Mouse (Mus musculus) myocyte (in vitro differentiated cells): ENCODE results near the gene Rab30. TPM values are rescaled to one million over a fixed set of nuclear protein-coding genes. Genes with fewer than 3 reads are reported as not detected.

ENCODE experiments used
- H3K27me3 ChIP-seq: one replicate; pipeline ENCODE4 v1.6.1; 2011; ENCODE audit not compliant: control insufficient read depth, insufficient read depth, insufficient read length
- H3K36me3 ChIP-seq: one replicate; pipeline ENCODE4 v1.6.1; 2011; ENCODE audit not compliant: control insufficient read depth, insufficient read depth
- H3K4me2 ChIP-seq: one replicate; pipeline ENCODE4 v1.6.1; 2011; ENCODE audit warnings: low read depth, control low read depth
- H3K4me3 ChIP-seq: one replicate; pipeline ENCODE4 v1.5.1; 2011; ENCODE audit warnings: mild to moderate bottlenecking, control low read depth, moderate library complexity
- H3K79me2 ChIP-seq: one replicate; pipeline ENCODE4 v1.6.1; 2011; ENCODE audit not compliant: control insufficient read depth, insufficient read depth
- H3ac ChIP-seq: one replicate; pipeline ENCODE4 v1.6.1; 2011; ENCODE audit not compliant: control insufficient read depth, insufficient read length
- CEBPB ChIP-seq: IDR thresholded peaks from 2 replicates; pipeline ENCODE4 v1.6.1; 2011; ENCODE audit warnings: mild to moderate bottlenecking, moderate library complexity; ENCODE audit not compliant: poor library complexity, insufficient read depth, severe bottlenecking
- E2F4 ChIP-seq: IDR thresholded peaks from one replicate; pipeline ENCODE4 v1.6.1; 2011; ENCODE audit warnings: mild to moderate bottlenecking, control low read depth, moderate library complexity; ENCODE audit not compliant: insufficient read depth
- MAX ChIP-seq: IDR thresholded peaks from one replicate; pipeline ENCODE4 v1.6.1; 2011; ENCODE audit warnings: low read depth, mild to moderate bottlenecking, control low read depth
- MYOD1 ChIP-seq, 3 experiments: IDR thresholded peaks; one replicate each; pipeline ENCODE4 v1.6.1; 2011; ENCODE audit warnings: control low read depth in 2 of 3, low read depth in 2 of 3, mild to moderate bottlenecking in 2 of 3, moderate library complexity in 1 of 3; ENCODE audit not compliant: insufficient read length in 2 of 3, control insufficient read depth in 1 of 3
- MYOG ChIP-seq, 3 experiments: IDR thresholded peaks; one replicate each; pipeline ENCODE4 v1.6.1; 2011; ENCODE audit warnings: control low read depth in 2 of 3, low read depth in 2 of 3, mild to moderate bottlenecking in 2 of 3; ENCODE audit not compliant: insufficient read length in 2 of 3, control insufficient read depth in 1 of 3, insufficient read depth in 1 of 3
- POLR2A ChIP-seq: IDR thresholded peaks from one replicate; pipeline ENCODE4 v1.6.1; 2011; ENCODE audit warnings: low read depth, mild to moderate bottlenecking, control low read depth, moderate library complexity; ENCODE audit not compliant: insufficient read length
- POLR2AphosphoS2 ChIP-seq: IDR thresholded peaks from one replicate; pipeline ENCODE4 v1.6.1; 2011; ENCODE audit warnings: low read depth, control low read depth; ENCODE audit not compliant: insufficient read length
- REST ChIP-seq: IDR thresholded peaks from one replicate; pipeline ENCODE4 v1.6.1; 2011; ENCODE audit warnings: mild to moderate bottlenecking, control low read depth, moderate library complexity; ENCODE audit not compliant: insufficient read depth, insufficient read length
- SRF ChIP-seq: IDR thresholded peaks from one replicate; pipeline ENCODE4 v1.6.1; 2011; ENCODE audit warnings: low read depth; ENCODE audit not compliant: control insufficient read depth, insufficient read length
- TCF12 ChIP-seq: IDR thresholded peaks from one replicate; pipeline ENCODE4 v1.6.1; 2011; ENCODE audit warnings: mild to moderate bottlenecking, control low read depth; ENCODE audit not compliant: poor library complexity, insufficient read depth, severe bottlenecking
- TCF3 ChIP-seq: IDR thresholded peaks from one replicate; pipeline ENCODE4 v1.6.1; 2011; ENCODE audit warnings: low read depth, control low read depth; ENCODE audit not compliant: insufficient read length
- USF1 ChIP-seq: IDR thresholded peaks from one replicate; pipeline ENCODE4 v1.6.1; 2011; ENCODE audit warnings: low read depth, mild to moderate bottlenecking, control low read depth, moderate library complexity
- polyA plus RNA-seq: library from polyadenylated mRNA; unstranded; fragments of >200 nt; fragmentation: generic; extraction: Trizol; gene quantifications from one replicate; pipeline ENCODE4 v1.2.1, GENCODE M21; 2012; ENCODE audit warnings: missing spikeins

Rab30 gene
- polyA plus RNA-seq, 1 experiment = 2.7 TPM

- Histone ChIP-seq H3K36me3 (no peaks in the 10 kb centered on the region), H3K27me3 (no peaks in the 10 kb centered on the region), H3ac (no peak overlapping the region), H3K4me3 (no peak overlapping the region), H3K79me2 (no peaks in the 10 kb centered on the region), H3K4me2 (no peak overlapping the region)
- TF ChIP-seq USF1 = no peak
- TF ChIP-seq REST = no peak
- TF ChIP-seq CEBPB = peak; percentile 76
- TF ChIP-seq TCF12 = no peak
- no peak for TF ChIP-seq TCF3
- no peak for TF ChIP-seq POLR2AphosphoS2
- TF ChIP-seq MYOD1 (IDR thresholded peaks at IDR 0.05; ENCODE audit: control insufficient read depth in 1 of 3, insufficient read length in 2 of 3, low read depth in 2 of 3) = no peak
These were observed 91.0 kb downstream of the Rab30 start for GRCm38 (mm10) chr7:92832395-92832794.

GRCm38 (mm10) chr7:92834391-92834790 is 93.0 kb downstream of the Rab30 start:
- Histone ChIP-seq H3K36me3 (no peaks in the 10 kb centered on the region), H3K79me2 (no peaks in the 10 kb centered on the region), H3ac (no peak overlapping the region), H3K4me2 (no peak overlapping the region), H3K27me3 (no peaks in the 10 kb centered on the region), H3K4me3 (no peak overlapping the region)
- TF ChIP-seq MYOD1 (IDR thresholded peaks at IDR 0.05; ENCODE audit: control insufficient read depth in 1 of 3, insufficient read length in 2 of 3, low read depth in 2 of 3) (no peak), E2F4 (no peak), MAX (no peak), REST (no peak), USF1 (no peak), SRF (no peak), MYOG (IDR thresholded peaks at IDR 0.05; ENCODE audit: control insufficient read depth in 1 of 3, insufficient read depth in 1 of 3, insufficient read length in 2 of 3, low read depth in 2 of 3) (no peak), POLR2A (no peak), CEBPB (no peak), POLR2AphosphoS2 (no peak), TCF3 (no peak), TCF12 (no peak)

GRCm38 (mm10) chr7:92836447-92836846 is 95.0 kb downstream of the Rab30 start:
- H3K79me2 ChIP-seq = no peaks in the 10 kb centered on the region
- no peaks in the 10 kb centered on the region for H3K27me3 ChIP-seq
- no peak overlapping the region for H3ac ChIP-seq
- H3K36me3 ChIP-seq = no peaks in the 10 kb centered on the region
- no peak for TF ChIP-seq SRF
- TF ChIP-seq POLR2AphosphoS2 = no peak
- TF ChIP-seq TCF12 = no peak
- TF ChIP-seq MAX = no peak
- no peak for TF ChIP-seq E2F4
- TF ChIP-seq POLR2A = no peak
- no peak for TF ChIP-seq REST
- TF ChIP-seq USF1 = no peak
- TF ChIP-seq CEBPB = no peak
- TF ChIP-seq MYOD1 (IDR thresholded peaks at IDR 0.05; ENCODE audit: control insufficient read depth in 1 of 3, insufficient read length in 2 of 3, low read depth in 2 of 3) = no peak
- TF ChIP-seq MYOG (IDR thresholded peaks at IDR 0.05; ENCODE audit: control insufficient read depth in 1 of 3, insufficient read depth in 1 of 3, insufficient read length in 2 of 3, low read depth in 2 of 3) = no peak
- TF ChIP-seq TCF3 = no peak
- H3K4me2 ChIP-seq = no peak overlapping the region
- no peak overlapping the region for H3K4me3 ChIP-seq

GRCm38 (mm10) chr7:92837226-92837625 is 95.8 kb downstream of the Rab30 start:
- H3K27me3 ChIP-seq = no peaks in the 10 kb centered on the region
- no peak overlapping the region for H3K4me2 ChIP-seq
- no peak overlapping the region for H3K4me3 ChIP-seq
- no peaks in the 10 kb centered on the region for H3K36me3 ChIP-seq
- no peak for TF ChIP-seq CEBPB
- TF ChIP-seq USF1 = no peak
- TF ChIP-seq POLR2A = no peak
- TF ChIP-seq TCF12 = no peak
- TF ChIP-seq REST = no peak
- TF ChIP-seq MAX = no peak
- TF ChIP-seq MYOG (IDR thresholded peaks at IDR 0.05; ENCODE audit: control insufficient read depth in 1 of 3, insufficient read depth in 1 of 3, insufficient read length in 2 of 3, low read depth in 2 of 3) = no peak
- H3ac ChIP-seq = no peak overlapping the region
- no peaks in the 10 kb centered on the region for H3K79me2 ChIP-seq

- no peak for TF ChIP-seq CEBPB
- TF ChIP-seq TCF3 = no peak
- no peak for TF ChIP-seq USF1
- Histone ChIP-seq H3ac (no peak overlapping the region), H3K79me2 (no peaks in the 10 kb centered on the region), H3K36me3 (no peaks in the 10 kb centered on the region), H3K4me2 (no peak overlapping the region), H3K4me3 (no peak overlapping the region), H3K27me3 (no peaks in the 10 kb centered on the region)
These were observed 96.5 kb downstream of the Rab30 start for GRCm38 (mm10) chr7:92837907-92838306.

GRCm38 (mm10) chr7:92842254-92842653 is 100.9 kb downstream of the Rab30 start:
- Histone ChIP-seq H3K36me3 (no peaks in the 10 kb centered on the region), H3K27me3 (no peaks in the 10 kb centered on the region), H3ac (no peak overlapping the region), H3K4me2 (no peak overlapping the region), H3K79me2 (no peaks in the 10 kb centered on the region), H3K4me3 (no peak overlapping the region)
- TF ChIP-seq MYOD1 (IDR thresholded peaks at IDR 0.05; ENCODE audit: control insufficient read depth in 1 of 3, insufficient read length in 2 of 3, low read depth in 2 of 3) = no peak
- TF ChIP-seq TCF3 = no peak
- TF ChIP-seq E2F4 = no peak
- TF ChIP-seq SRF = no peak
- no peak for TF ChIP-seq POLR2A
- no peak for TF ChIP-seq CEBPB
- no peak for TF ChIP-seq MAX
- no peak for TF ChIP-seq TCF12
- TF ChIP-seq MYOG (IDR thresholded peaks at IDR 0.05; ENCODE audit: control insufficient read depth in 1 of 3, insufficient read depth in 1 of 3, insufficient read length in 2 of 3, low read depth in 2 of 3) = no peak
- TF ChIP-seq POLR2AphosphoS2 = no peak
- no peak for TF ChIP-seq REST
- no peak for TF ChIP-seq USF1
